Mouse (Mus musculus) MEL (cell line): ENCODE results near the gene Tjp1. TPM values are rescaled to one million over a fixed set of nuclear protein-coding genes. Genes with fewer than 3 reads are reported as not detected.

ENCODE experiments used
- DNase-seq: peaks from one replicate; pipeline ENCODE4 v3.0.0; 2011; ENCODE audit warnings: low read depth, low spot score
- H3K27ac ChIP-seq: 2 replicates; pipeline ENCODE4 v1.5.1; 2012; ENCODE audit warnings: low read depth, mild to moderate bottlenecking, control low read depth, low read length, moderate library complexity; ENCODE audit not compliant: control insufficient read depth
- H3K27me3 ChIP-seq, 2 experiments: fragments of 150-350 bp in 1 of 2; sonication (generic) in 1 of 2; 2 replicates each; pipeline ENCODE4 v1.6.1; 2012; ENCODE audit warnings: low read length in 2 of 2, mild to moderate bottlenecking in 2 of 2, improper control_type of control experiment in 1 of 2, moderate library complexity in 1 of 2; ENCODE audit not compliant: insufficient read depth in 2 of 2, control insufficient read depth in 1 of 2
- H3K36me3 ChIP-seq, 2 experiments: 2 replicates each; pipeline ENCODE4 v1.6.1; 2012 to 2014; ENCODE audit warnings: low read length in 2 of 2, improper control_type of control experiment in 1 of 2, inconsistent platforms in 1 of 2, mild to moderate bottlenecking in 1 of 2; ENCODE audit not compliant: insufficient read depth in 2 of 2, control insufficient read depth in 1 of 2
- H3K4me1 ChIP-seq, 2 experiments: fragments of 150-350 bp in 1 of 2; sonication (generic) in 1 of 2; 2 replicates each; pipeline ENCODE4 v1.6.1; 2012; ENCODE audit warnings: low read length in 2 of 2, improper control_type of control experiment in 1 of 2, mild to moderate bottlenecking in 1 of 2; ENCODE audit not compliant: insufficient read depth in 2 of 2, control insufficient read depth in 1 of 2
- H3K4me3 ChIP-seq, 2 experiments: fragments of 150-350 bp in 1 of 2; sonication (generic) in 1 of 2; 2 replicates each; pipeline ENCODE4 v1.5.1; 2012; ENCODE audit warnings: low read depth in 2 of 2, low read length in 2 of 2, mild to moderate bottlenecking in 2 of 2, moderate library complexity in 2 of 2, control low read depth in 1 of 2, improper control_type of control experiment in 1 of 2; ENCODE audit not compliant: control insufficient read depth in 1 of 2, insufficient read depth in 1 of 2
- H3K79me2 ChIP-seq: 2 replicates; pipeline ENCODE4 v1.6.1; 2012; ENCODE audit warnings: mild to moderate bottlenecking, low read length, moderate library complexity; ENCODE audit not compliant: control insufficient read depth, poor library complexity, insufficient read depth
- H3K9ac ChIP-seq: 2 replicates; pipeline ENCODE4 v1.6.1; 2012; ENCODE audit warnings: low read depth, mild to moderate bottlenecking, control low read depth, low read length, moderate library complexity; ENCODE audit not compliant: control insufficient read depth, poor library complexity, severe bottlenecking
- H3K9me3 ChIP-seq: fragments of 150-350 bp; sonication (generic); replicated peaks from 2 replicates; pipeline ENCODE4 v1.6.1; 2012; ENCODE audit warnings: mild to moderate bottlenecking, low read length, improper control_type of control experiment, moderate library complexity; ENCODE audit not compliant: insufficient read depth
- BHLHE40 ChIP-seq: IDR thresholded peaks from 2 replicates; pipeline ENCODE4 v1.6.1; 2012; ENCODE audit warnings: low read depth, mild to moderate bottlenecking, inconsistent platforms, low read length, improper control_type of control experiment, borderline replicate concordance
- CHD2 ChIP-seq: IDR thresholded peaks from 2 replicates; pipeline ENCODE4 v1.6.1; 2011; ENCODE audit warnings: low read length, improper control_type of control experiment
- CTCF ChIP-seq, 3 experiments: IDR thresholded peaks in 2 of 3; conservative IDR thresholded peaks in 1 of 3; 2 replicates each; pipeline ENCODE4 v1.5.1; 2011 to 2012; ENCODE audit warnings: low read length in 3 of 3, low read depth in 2 of 3, mild to moderate bottlenecking in 2 of 3, improper control_type of control experiment in 1 of 3, inconsistent platforms in 1 of 3, mixed read lengths in 1 of 3, moderate library complexity in 1 of 3; ENCODE audit not compliant: control insufficient read depth in 1 of 3, insufficient read depth in 1 of 3, poor library complexity in 1 of 3, severe bottlenecking in 1 of 3
- EP300 ChIP-seq, 2 experiments: IDR thresholded peaks; 2 replicates each; pipeline ENCODE4 v1.6.1; 2011; ENCODE audit warnings: improper control_type of control experiment in 2 of 2, low read length in 2 of 2, low read depth in 1 of 2, mild to moderate bottlenecking in 1 of 2
- GABPA ChIP-seq: IDR thresholded peaks from 2 replicates; pipeline ENCODE4 v1.6.1; 2012; ENCODE audit warnings: low read depth, mild to moderate bottlenecking, inconsistent platforms, low read length, improper control_type of control experiment, moderate library complexity
- JUND ChIP-seq: IDR thresholded peaks from 2 replicates; pipeline ENCODE4 v1.6.1; 2011; ENCODE audit warnings: low read depth, mild to moderate bottlenecking, improper control_type of control experiment, low read length
- KAT2A ChIP-seq: conservative IDR thresholded peaks from 2 replicates; pipeline ENCODE4 v1.6.1; 2012; ENCODE audit warnings: low read depth, low read length, improper control_type of control experiment, inconsistent platforms
- MAX ChIP-seq: IDR thresholded peaks from 2 replicates; pipeline ENCODE4 v1.6.1; 2011; ENCODE audit warnings: low read length, improper control_type of control experiment
- MEF2A ChIP-seq: IDR thresholded peaks from 2 replicates; pipeline ENCODE4 v1.6.1; 2014; ENCODE audit warnings: low read depth, mild to moderate bottlenecking, inconsistent platforms, low read length, improper control_type of control experiment; ENCODE audit not compliant: poor library complexity, insufficient replicate concordance, severe bottlenecking; ENCODE audit errors: extremely low read depth
- NELFE ChIP-seq: IDR thresholded peaks from 2 replicates; pipeline ENCODE4 v1.6.1; 2011; ENCODE audit warnings: low read depth, low read length, improper control_type of control experiment
- NRF1 ChIP-seq: IDR thresholded peaks from 2 replicates; pipeline ENCODE4 v1.6.1; 2014; ENCODE audit warnings: low read depth, mild to moderate bottlenecking, inconsistent platforms, low read length, improper control_type of control experiment, moderate library complexity; ENCODE audit not compliant: poor library complexity, insufficient read depth, severe bottlenecking
- RAD21 ChIP-seq: IDR thresholded peaks from 2 replicates; pipeline ENCODE4 v1.6.1; 2011; ENCODE audit warnings: mild to moderate bottlenecking, low read depth, low read length, improper control_type of control experiment
- SMC3 ChIP-seq: IDR thresholded peaks from 2 replicates; pipeline ENCODE4 v1.6.1; 2011; ENCODE audit warnings: low read depth, low read length, improper control_type of control experiment
- TAL1 ChIP-seq: IDR thresholded peaks from 2 replicates; pipeline ENCODE4 v1.6.1; 2012; ENCODE audit warnings: mild to moderate bottlenecking, inconsistent platforms, low read length, moderate library complexity, mixed read lengths
- TBP ChIP-seq: IDR thresholded peaks from 2 replicates; pipeline ENCODE4 v1.8.0; 2011; ENCODE audit warnings: low read depth, low read length, improper control_type of control experiment
- TCF12 ChIP-seq: IDR thresholded peaks from 2 replicates; pipeline ENCODE4 v1.6.1; 2014; ENCODE audit warnings: low read depth, mild to moderate bottlenecking, inconsistent platforms, low read length, improper control_type of control experiment, moderate library complexity
- USF1 ChIP-seq: IDR thresholded peaks from 2 replicates; pipeline ENCODE4 v1.6.1; 2014; ENCODE audit warnings: low read depth, mild to moderate bottlenecking, inconsistent platforms, low read length, improper control_type of control experiment, moderate library complexity
- ZC3H11A ChIP-seq: IDR thresholded peaks from 2 replicates; pipeline ENCODE4 v1.6.1; 2012; ENCODE audit warnings: low read depth, mild to moderate bottlenecking, inconsistent platforms, low read length, improper control_type of control experiment
- polyA plus RNA-seq, 2 experiments: library from polyadenylated mRNA; stranded (reverse) in 1 of 2; unstranded in 1 of 2; fragments of >175 nt in 1 of 2; fragments of >200 nt in 1 of 2; gene quantifications; 2 replicates each; pipeline versions ENCODE4 v1.2.1 to v1.2.4; 2012; ENCODE audit warnings: low replicate concordance in 2 of 2, low read depth in 1 of 2; ENCODE audit not compliant: insufficient read length in 2 of 2, insufficient read depth in 1 of 2, missing spikeins in 1 of 2
- total RNA-seq: library from RNA; depleted of rRNA; stranded (reverse); fragments of 300-350 nt; gene quantifications from 2 replicates; pipeline ENCODE4 v1.2.3, GENCODE M21; 2012

The Tjp1 gene
- total and polyA plus RNA-seq, 3 experiments: 0.01 TPM; not detected in 2

GRCm38 (mm10) chr7:65468191-65468590 is 59.4 kb downstream of the Tjp1 start:
- H3K79me2 ChIP-seq: no peaks in the 10 kb centered on the region
- no peaks in the 10 kb centered on the region for H3K36me3 ChIP-seq
- H3K9me3 ChIP-seq: no peaks in the 10 kb centered on the region
- H3K27ac ChIP-seq: no peak overlapping the region
- no peak overlapping the region for H3K4me3 ChIP-seq
- no peak overlapping the region for H3K9ac ChIP-seq
- TF ChIP-seq TBP (no peak), RAD21 (no peak), USF1 (no peak), JUND (no peak)
- TF ChIP-seq, all 39 proteins: peak for 0
- H3K27me3 ChIP-seq: no peaks in the 10 kb centered on the region
- no peaks in the 10 kb centered on the region for H3K4me1 ChIP-seq
- no peak for DNase-seq

GRCm38 (mm10) chr7:65467306-65468021 is 60.1 kb downstream of the Tjp1 start:
- Histone ChIP-seq H3K27me3 (no peaks in the 10 kb centered on the region), H3K79me2 (no peaks in the 10 kb centered on the region), H3K4me1 (no peaks in the 10 kb centered on the region), H3K36me3 (no peaks in the 10 kb centered on the region), H3K9me3 (no peaks in the 10 kb centered on the region), H3K9ac (no peak overlapping the region), H3K27ac (no peak overlapping the region), H3K4me3 (no peak overlapping the region)
- TF ChIP-seq MAX (no peak), EP300 (IDR thresholded peaks at IDR 0.05; ENCODE audit: low read depth in 1 of 2, low read length in 2 of 2) (no peak), NRF1 (no peak), MEF2A (no peak), CTCF (IDR thresholded peaks at IDR 0.05 in 2 of 3, conservative IDR thresholded peaks at IDR 0.05 in 1 of 3; ENCODE audit: control insufficient read depth in 1 of 3, insufficient read depth in 1 of 3, low read depth in 2 of 3, low read length in 3 of 3, poor library complexity in 1 of 3, severe bottlenecking in 1 of 3) (no peak), TCF12 (no peak), ZC3H11A (no peak), NELFE (no peak), TAL1 (no peak), BHLHE40 (no peak), TBP (no peak), RAD21 (no peak), GABPA (no peak), CHD2 (no peak), KAT2A (no peak), SMC3 (no peak)
- DNase-seq: no peak
